Mouse (Mus musculus): ENCODE measurements around the gene Eif2b3.

Gene Eif2b3

GRCm38 (mm10) chr4:117019206-117020134 lies at the start of gene Eif2b3:
Gene Eif2b3, plus strand, starts transcription at chr4:117019402.
- peak; percentile 94 for DNase-seq (ENCODE audit: low read depth, low spot score)

GRCm38 (mm10) chr4:116976503-116976902 lies 42.7 kb upstream of the Eif2b3 start:
- DNase-seq (ENCODE audit: low read depth, low spot score) = no peak

- no peak for DNase-seq (ENCODE audit: low read depth, low spot score)
Measured at GRCm38 (mm10) chr4:116985681-116986080, 33.5 kb upstream of the Eif2b3 start.

GRCm38 (mm10) chr4:116986400-116987121 lies 32.6 kb upstream of the Eif2b3 start:
- DNase-seq (ENCODE audit: low read depth, low spot score) = peak; percentile 69

GRCm38 (mm10) chr4:116987122-116987456 lies 32.1 kb upstream of the Eif2b3 start:
- DNase-seq (ENCODE audit: low read depth, low spot score) = no peak

- DNase-seq (ENCODE audit: low read depth, low spot score) = no peak
Measured at GRCm38 (mm10) chr4:116989731-116990130, 29.5 kb upstream of the Eif2b3 start.

- DNase-seq (ENCODE audit: low read depth, low spot score) = peak; percentile 76
Measured at GRCm38 (mm10) chr4:116991366-116991765, 27.8 kb upstream of the Eif2b3 start.

- peak; percentile 95 for DNase-seq (ENCODE audit: low read depth, low spot score)
Measured at GRCm38 (mm10) chr4:116993672-116994621, 25.3 kb upstream of the Eif2b3 start, which contains the start of gene Urod. Gene Urod, minus strand, starts transcription at chr4:116994413.

GRCm38 (mm10) chr4:116995131-116995797 lies 23.9 kb upstream of the Eif2b3 start, which contains the start of gene Hectd3:
Gene Hectd3, plus strand, starts transcription at chr4:116995317.
- peak; percentile 75 for DNase-seq (ENCODE audit: low read depth, low spot score)

- peak; percentile 43 for DNase-seq (ENCODE audit: low read depth, low spot score)
Measured at GRCm38 (mm10) chr4:116995798-116996135, 23.4 kb upstream of the Eif2b3 start.

GRCm38 (mm10) chr4:116999513-117000154 lies 19.6 kb upstream of the Eif2b3 start:
- no peak for DNase-seq (ENCODE audit: low read depth, low spot score)

- DNase-seq (ENCODE audit: low read depth, low spot score) = no peak
Measured at GRCm38 (mm10) chr4:117001957-117002356, 17.2 kb upstream of the Eif2b3 start.

- DNase-seq (ENCODE audit: low read depth, low spot score) = peak; percentile 46
Measured at GRCm38 (mm10) chr4:117002543-117003521, 16.4 kb upstream of the Eif2b3 start.

GRCm38 (mm10) chr4:117004649-117005048 lies 14.6 kb upstream of the Eif2b3 start:
- DNase-seq (ENCODE audit: low read depth, low spot score) = no peak

- DNase-seq (ENCODE audit: low read depth, low spot score) = no peak
Measured at GRCm38 (mm10) chr4:117005611-117006400, 13.4 kb upstream of the Eif2b3 start.

- no peak for DNase-seq (ENCODE audit: low read depth, low spot score)
Measured at GRCm38 (mm10) chr4:117007058-117007457, 12.1 kb upstream of the Eif2b3 start.

- no peak for DNase-seq (ENCODE audit: low read depth, low spot score)
Measured at GRCm38 (mm10) chr4:117010231-117010630, 9.0 kb upstream of the Eif2b3 start.

GRCm38 (mm10) chr4:117013596-117013995 lies 5.6 kb upstream of the Eif2b3 start:
- DNase-seq (ENCODE audit: low read depth, low spot score) = no peak
